Mouse (Mus musculus) C2C12 (cell line): ENCODE measurements around the gene Jkamp.

Experiments used
- CEBPB ChIP-seq: IDR thresholded peaks from one replicate; pipeline ENCODE4 v1.6.1; 2011; ENCODE audit warnings: low read depth, mild to moderate bottlenecking, control low read depth, moderate library complexity
- CTCF ChIP-seq: IDR thresholded peaks from one replicate; pipeline ENCODE4 v1.5.1; 2011; ENCODE audit not compliant: control insufficient read depth, insufficient read depth, insufficient read length
- MAX ChIP-seq: IDR thresholded peaks from one replicate; pipeline ENCODE4 v1.6.1; 2011; ENCODE audit warnings: mild to moderate bottlenecking, control low read depth
- MYOD1 ChIP-seq: IDR thresholded peaks from one replicate; pipeline ENCODE4 v1.6.1; 2011; ENCODE audit warnings: low read depth; ENCODE audit not compliant: control insufficient read depth, insufficient read length
- MYOG ChIP-seq: IDR thresholded peaks from one replicate; pipeline ENCODE4 v1.6.1; 2011; ENCODE audit not compliant: control insufficient read depth, insufficient read length; ENCODE audit errors: extremely low read depth
- USF1 ChIP-seq: IDR thresholded peaks from one replicate; pipeline ENCODE4 v1.6.1; 2011; ENCODE audit warnings: low read depth, mild to moderate bottlenecking, control low read depth, moderate library complexity

DNA sequence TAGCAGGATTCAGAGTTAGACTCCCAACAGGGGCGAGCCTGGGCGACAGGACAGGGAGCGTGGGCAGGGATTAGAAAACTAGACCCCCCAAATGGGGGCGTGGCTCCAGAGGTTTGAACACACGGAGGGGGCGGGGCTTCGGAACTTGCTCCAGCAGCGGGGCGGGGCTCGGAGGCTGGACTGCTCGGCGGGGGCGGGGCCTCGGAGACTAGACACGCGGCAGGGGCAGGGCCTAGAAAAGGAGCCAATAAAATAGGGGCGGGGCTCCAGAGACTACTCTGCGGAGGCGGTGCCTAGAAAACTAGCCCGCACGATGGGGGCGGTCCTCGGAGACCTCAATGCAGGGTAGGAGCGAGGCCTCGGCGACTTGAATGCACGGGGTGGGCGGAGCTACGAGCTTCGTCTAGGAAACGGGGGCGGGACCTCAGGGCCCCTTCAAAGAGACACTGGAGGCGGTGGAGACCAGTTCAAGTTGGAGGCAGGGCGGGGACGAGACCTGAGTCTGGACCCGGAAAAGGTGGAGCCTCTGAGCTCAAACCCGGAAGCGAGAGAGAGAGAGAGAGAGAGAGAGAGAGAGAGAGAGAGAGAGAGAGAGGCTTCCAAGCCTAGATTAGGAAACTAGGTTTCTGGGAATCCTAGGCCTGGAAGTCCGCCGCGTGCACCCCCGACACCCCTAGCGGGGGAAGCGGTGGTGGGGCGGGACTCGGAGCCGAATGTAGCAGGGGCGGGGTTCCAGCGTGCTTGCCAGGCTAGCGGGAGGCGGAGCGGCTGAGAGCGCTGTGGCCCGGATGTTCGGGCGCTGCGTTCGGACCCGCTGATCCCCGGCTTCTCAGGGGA is at the start of gene Jkamp, which contains the start of gene L3hypdh:
- TF ChIP-seq MYOD1 (no peak), CTCF (no peak), MYOG (no peak), MAX (no peak), USF1 (no peak), CEBPB (no peak)
